Comparison of ENCODE assay signal across 19 mouse cellular contexts in the genomic region with DNA sequence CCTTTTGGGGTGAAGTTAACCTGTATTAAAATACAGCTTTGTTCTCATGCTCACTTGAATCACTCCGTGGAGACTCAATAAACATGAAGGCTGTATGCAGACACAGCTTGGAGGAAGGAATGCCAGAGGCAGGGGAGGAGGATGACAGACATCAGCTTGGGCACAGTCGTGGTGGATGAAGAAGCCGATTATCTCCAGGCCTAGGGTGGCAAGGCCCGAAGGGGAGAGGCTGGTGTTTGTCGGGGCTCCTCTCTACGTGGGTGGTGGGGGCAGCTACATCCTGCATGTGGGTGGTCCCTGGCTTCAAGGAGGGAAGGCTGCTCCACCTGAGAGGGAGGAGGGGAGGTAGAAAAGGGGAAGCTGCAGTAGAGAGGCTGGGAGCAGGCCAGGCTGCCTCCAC.
"Had no signal": no experiment of that assay in that cellular context is flagged by ENCODE, and none has a peak within 500 bp of the region (broad histone marks: within the 10 kb centered on the region; RNA-seq: fewer than 3 reads in every experiment).

No protein-coding gene starts in this region.

- H3K27ac ChIP-seq: limb, embryonic 13.5 days; liver, embryonic 13.5 days; midbrain, embryonic 13.5 days; stomach, postnatal 0 days had no signal

- H3K4me3 ChIP-seq: limb, embryonic 13.5 days; liver, embryonic 13.5 days; midbrain, embryonic 13.5 days had no signal

- DNase-seq: kidney, adult 18-20 months; kidney, adult 9 months; kidney, postnatal 14 days; kidney, postnatal 4 days; left cerebral cortex, postnatal 4 days; liver; liver, embryonic 13.5 days; lung, adult 2 months; lung, postnatal 14 days; lung, postnatal 4 days; right cerebral cortex, adult 18-20 months; right cerebral cortex, postnatal 14 days; right cerebral cortex, postnatal 4 days; thymus, adult 2 months; thymus, postnatal 14 days; thymus, postnatal 4 days had no signal

- H3K36me3 ChIP-seq: limb, embryonic 13.5 days; liver, embryonic 13.5 days; midbrain, embryonic 13.5 days had no signal

- H3K9ac ChIP-seq: limb, embryonic 13.5 days; liver, embryonic 13.5 days; midbrain, embryonic 13.5 days had no signal

- H3K9me3 ChIP-seq: limb, embryonic 13.5 days; liver, embryonic 13.5 days; midbrain, embryonic 13.5 days had no signal

- H3K4me1 ChIP-seq: liver, embryonic 13.5 days had no signal

- H3K4me2 ChIP-seq: limb, embryonic 13.5 days; liver, embryonic 13.5 days; midbrain, embryonic 13.5 days had no signal

- ATAC-seq: midbrain, embryonic 13.5 days had no signal

- H3K27me3 ChIP-seq: limb, embryonic 13.5 days; liver, embryonic 13.5 days; midbrain, embryonic 13.5 days had no signal
